Mouse (Mus musculus): ENCODE results near the gene Hat1. TPM values are rescaled to one million over a fixed set of nuclear protein-coding genes. Genes with fewer than 3 reads are reported as not detected.

Hat1 gene
- total and polyA plus RNA-seq, 2 experiments, result 2.0 to 14.6 TPM

GRCm38 (mm10) chr2:71381962-71382361 lies 6.8 kb upstream of the Hat1 start:
- H3K9ac ChIP-seq (ENCODE audit: low read depth, low read length), result no peak overlapping the region
- no peak for TF ChIP-seq POLR2A (IDR thresholded peaks at IDR 0.05; ENCODE audit: extremely low read depth, insufficient read depth, low read length)
- no peak for TF ChIP-seq CTCF (IDR thresholded peaks at IDR 0.05; ENCODE audit: low read depth, low read length)
- no peaks in the 10 kb centered on the region for H3K27me3 ChIP-seq (ENCODE audit: control insufficient read depth, insufficient read depth, low read length)
- H3K4me3 ChIP-seq (ENCODE audit: insufficient read depth, low read depth, low read length), result no peak overlapping the region
- H3K27ac ChIP-seq (replicated peaks; ENCODE audit: insufficient read depth, low read depth, low read length), result no peak overlapping the region
- no peaks in the 10 kb centered on the region for H3K79me2 ChIP-seq (ENCODE audit: control insufficient read depth, insufficient read depth, low read length)
- no peaks in the 10 kb centered on the region for H3K36me3 ChIP-seq (ENCODE audit: control insufficient read depth, insufficient read depth, low read length)
- no peak for DNase-seq (ENCODE audit: extremely low read depth, low read depth, low spot score)
- WGBS, result 71% methylated on average over 4 of the region's 4 CpGs
- no peaks in the 10 kb centered on the region for H3K4me1 ChIP-seq (ENCODE audit: control insufficient read depth, insufficient read depth, low read length)

GRCm38 (mm10) chr2:71383890-71384289 lies 4.9 kb upstream of the Hat1 start:
- no peaks in the 10 kb centered on the region for H3K36me3 ChIP-seq (ENCODE audit: control insufficient read depth, insufficient read depth, low read length)
- H3K27me3 ChIP-seq (ENCODE audit: control insufficient read depth, insufficient read depth, low read length), result no peaks in the 10 kb centered on the region
- TF ChIP-seq CTCF (IDR thresholded peaks at IDR 0.05; ENCODE audit: low read depth, low read length) (no peak), POLR2A (IDR thresholded peaks at IDR 0.05; ENCODE audit: extremely low read depth, insufficient read depth, low read length) (no peak)
- DNase-seq (ENCODE audit: extremely low read depth, low read depth, low spot score), result no peak
- H3K4me1 ChIP-seq (ENCODE audit: control insufficient read depth, insufficient read depth, low read length), result no peaks in the 10 kb centered on the region
- no peak overlapping the region for H3K4me3 ChIP-seq (ENCODE audit: insufficient read depth, low read depth, low read length)
- no peaks in the 10 kb centered on the region for H3K79me2 ChIP-seq (ENCODE audit: control insufficient read depth, insufficient read depth, low read length)
- H3K27ac ChIP-seq (replicated peaks; ENCODE audit: insufficient read depth, low read depth, low read length), result no peak overlapping the region
- H3K9ac ChIP-seq (ENCODE audit: low read depth, low read length), result no peak overlapping the region
- 41% methylated on average over 11 of the region's 11 CpGs for WGBS

- Histone ChIP-seq H3K27me3 (ENCODE audit: control insufficient read depth, insufficient read depth, low read length) (no peaks in the 10 kb centered on the region), H3K36me3 (ENCODE audit: control insufficient read depth, insufficient read depth, low read length) (no peaks in the 10 kb centered on the region; the same call in 1 of the 2 replicates), H3K79me2 (ENCODE audit: control insufficient read depth, insufficient read depth, low read length) (no peaks in the 10 kb centered on the region), H3K4me1 (ENCODE audit: control insufficient read depth, insufficient read depth, low read length) (peaks cover 2% of the 10 kb centered on the region; the same call in 1 of the 2 replicates), H3K9ac (ENCODE audit: low read depth, low read length) (no peak overlapping the region), H3K27ac (replicated peaks; ENCODE audit: insufficient read depth, low read depth, low read length) (no peak overlapping the region), H3K4me3 (ENCODE audit: insufficient read depth, low read depth, low read length) (no peak overlapping the region)
- 96% methylated on average over 6 of the region's 6 CpGs for WGBS
- TF ChIP-seq CTCF (IDR thresholded peaks at IDR 0.05; ENCODE audit: low read depth, low read length) (no peak), POLR2A (IDR thresholded peaks at IDR 0.05; ENCODE audit: extremely low read depth, insufficient read depth, low read length) (no peak)
- DNase-seq (ENCODE audit: extremely low read depth, low read depth, low spot score), result no peak
Measured at GRCm38 (mm10) chr2:71387766-71388165, 992 bp upstream of the Hat1 start.

- Histone ChIP-seq H3K4me3 (ENCODE audit: insufficient read depth, low read depth, low read length) (peak overlapping the region; percentile 86; the same call in 1 of the 2 replicates), H3K36me3 (ENCODE audit: control insufficient read depth, insufficient read depth, low read length) (no peaks in the 10 kb centered on the region; the same call in 1 of the 2 replicates), H3K9ac (ENCODE audit: low read depth, low read length) (no peak overlapping the region), H3K79me2 (ENCODE audit: control insufficient read depth, insufficient read depth, low read length) (no peaks in the 10 kb centered on the region), H3K27ac (replicated peaks; ENCODE audit: insufficient read depth, low read depth, low read length) (no peak overlapping the region), H3K4me1 (ENCODE audit: control insufficient read depth, insufficient read depth, low read length) (peaks cover 2% of the 10 kb centered on the region; the same call in 1 of the 2 replicates), H3K27me3 (ENCODE audit: control insufficient read depth, insufficient read depth, low read length) (no peaks in the 10 kb centered on the region)
- TF ChIP-seq POLR2A (IDR thresholded peaks at IDR 0.05; ENCODE audit: extremely low read depth, insufficient read depth, low read length) (no peak), CTCF (IDR thresholded peaks at IDR 0.05; ENCODE audit: low read depth, low read length) (no peak)
- 27% methylated on average over 9 of the region's 9 CpGs for WGBS
- peak; percentile 16 for DNase-seq (ENCODE audit: extremely low read depth, low read depth, low spot score)
Measured at GRCm38 (mm10) chr2:71389864-71390263, 1.1 kb downstream of the Hat1 start.

GRCm38 (mm10) chr2:71405613-71406012 lies 16.9 kb downstream of the Hat1 start:
- Histone ChIP-seq H3K36me3 (ENCODE audit: control insufficient read depth, insufficient read depth, low read length) (no peaks in the 10 kb centered on the region), H3K4me3 (ENCODE audit: insufficient read depth, low read depth, low read length) (no peak overlapping the region), H3K9ac (ENCODE audit: low read depth, low read length) (no peak overlapping the region), H3K79me2 (ENCODE audit: control insufficient read depth, insufficient read depth, low read length) (no peaks in the 10 kb centered on the region), H3K4me1 (ENCODE audit: control insufficient read depth, insufficient read depth, low read length) (no peaks in the 10 kb centered on the region), H3K27me3 (ENCODE audit: control insufficient read depth, insufficient read depth, low read length) (no peaks in the 10 kb centered on the region), H3K27ac (replicated peaks; ENCODE audit: insufficient read depth, low read depth, low read length) (no peak overlapping the region)
- WGBS, result 83% methylated on average over 1 of the region's 1 CpGs
- no peak for DNase-seq (ENCODE audit: extremely low read depth, low read depth, low spot score)
- TF ChIP-seq CTCF (IDR thresholded peaks at IDR 0.05; ENCODE audit: low read depth, low read length), result no peak
- TF ChIP-seq POLR2A (IDR thresholded peaks at IDR 0.05; ENCODE audit: extremely low read depth, insufficient read depth, low read length), result no peak

GRCm38 (mm10) chr2:71418760-71419280 lies 30.1 kb downstream of the Hat1 start:
- H3K4me1 ChIP-seq (ENCODE audit: control insufficient read depth, insufficient read depth, low read length), result no peaks in the 10 kb centered on the region
- H3K79me2 ChIP-seq (ENCODE audit: control insufficient read depth, insufficient read depth, low read length), result no peaks in the 10 kb centered on the region
- TF ChIP-seq CTCF (IDR thresholded peaks at IDR 0.05; ENCODE audit: low read depth, low read length) (no peak), POLR2A (IDR thresholded peaks at IDR 0.05; ENCODE audit: extremely low read depth, insufficient read depth, low read length) (no peak)
- no peak overlapping the region for H3K9ac ChIP-seq (ENCODE audit: low read depth, low read length)
- no peak for DNase-seq (ENCODE audit: extremely low read depth, low read depth, low spot score)
- 90% methylated on average over 3 of the region's 3 CpGs for WGBS
- no peak overlapping the region for H3K4me3 ChIP-seq (ENCODE audit: insufficient read depth, low read depth, low read length)
- no peak overlapping the region for H3K27ac ChIP-seq (replicated peaks; ENCODE audit: insufficient read depth, low read depth, low read length)
- H3K27me3 ChIP-seq (ENCODE audit: control insufficient read depth, insufficient read depth, low read length), result no peaks in the 10 kb centered on the region
- peaks cover 5% of the 10 kb centered on the region; the same call in 1 of the 2 replicates for H3K36me3 ChIP-seq (ENCODE audit: control insufficient read depth, insufficient read depth, low read length)
